Mouse (Mus musculus) intestine, embryonic 16.5 days (tissue): ENCODE data around the gene Skap1. TPM values are rescaled to one million over a fixed set of nuclear protein-coding genes. Genes with fewer than 3 reads are reported as not detected.

Experiments
- ATAC-seq: fragments of 200-750 bp; cut with Nextera tagmentation; 2 replicates; pipeline ENCODE4 v1.8.0; 2017; ENCODE audit warnings: moderate TSS enrichment, moderate library complexity
- H3K27ac ChIP-seq: fragments of 300-500 bp; sonication (generic); 2 replicates; pipeline ENCODE4 v1.5.1; 2014; ENCODE audit warnings: mild to moderate bottlenecking, low read length
- H3K27me3 ChIP-seq: fragments of 300-500 bp; sonication (generic); replicated peaks from 2 replicates; pipeline ENCODE4 v1.6.1; 2014; ENCODE audit warnings: low read length, control low read depth, mixed read lengths; ENCODE audit not compliant: control insufficient read depth, insufficient read depth
- H3K36me3 ChIP-seq: fragments of 300-500 bp; sonication (generic); 2 replicates; pipeline ENCODE4 v1.6.1; 2014; ENCODE audit warnings: low read length, control low read depth; ENCODE audit not compliant: control insufficient read depth, insufficient read depth
- H3K4me1 ChIP-seq: fragments of 300-500 bp; sonication (generic); 2 replicates; pipeline ENCODE4 v1.6.1; 2014; ENCODE audit warnings: low read length, control low read depth, mixed read lengths; ENCODE audit not compliant: control insufficient read depth, insufficient read depth
- H3K4me2 ChIP-seq: fragments of 300-500 bp; sonication (generic); 2 replicates; pipeline ENCODE4 v1.6.1; 2014; ENCODE audit warnings: low read depth, low read length, control low read depth
- H3K4me3 ChIP-seq: fragments of 300-500 bp; sonication (generic); 2 replicates; pipeline ENCODE4 v1.5.1; 2014; ENCODE audit warnings: mild to moderate bottlenecking, low read length
- H3K9ac ChIP-seq: fragments of 300-500 bp; sonication (generic); 2 replicates; pipeline ENCODE4 v1.6.1; 2014; ENCODE audit warnings: low read depth, low read length
- H3K9me3 ChIP-seq: fragments of 300-500 bp; sonication (generic); 2 replicates; pipeline ENCODE4 v1.6.1; 2016; ENCODE audit warnings: low read length, control low read depth; ENCODE audit not compliant: control insufficient read depth
- WGBS: fragments of 180-500 bp; shearing (Covaris S2); extraction: QIAGEN DNeasy Blood & Tissue Kit; methylation state at CpG from one replicate; pipeline ENCODE4 v1.1.7; 2014; 5-methylcytosine and 5-hydroxymethylcytosine counted together
- polyA plus RNA-seq: library from polyadenylated mRNA; unstranded; fragments of >200 nt; fragmentation: Nextera tagmentation; extraction: Ambion mirVana; gene quantifications from 2 replicates; pipeline ENCODE4 v1.2.1, GENCODE M21; 2015

The Skap1 gene
- polyA plus RNA-seq, 1 experiment from 2014 or later, result 0.88 TPM

- no peak overlapping the region for H3K9ac ChIP-seq
- no peak overlapping the region for H3K27ac ChIP-seq
- no peaks in the 10 kb centered on the region for H3K36me3 ChIP-seq
- no peak overlapping the region for H3K4me2 ChIP-seq
- H3K4me1 ChIP-seq, result peaks cover 3% of the 10 kb centered on the region; the same call in 1 of the 2 replicates
- no peak for ATAC-seq
- 38% methylated on average over 3 of the region's 3 CpGs for WGBS
- no peaks in the 10 kb centered on the region for H3K9me3 ChIP-seq
- no peaks in the 10 kb centered on the region for H3K27me3 ChIP-seq
- no peak overlapping the region for H3K4me3 ChIP-seq
Measured at GRCm38 (mm10) chr11:96572515-96572914, 108.1 kb downstream of the Skap1 start.

DNA sequence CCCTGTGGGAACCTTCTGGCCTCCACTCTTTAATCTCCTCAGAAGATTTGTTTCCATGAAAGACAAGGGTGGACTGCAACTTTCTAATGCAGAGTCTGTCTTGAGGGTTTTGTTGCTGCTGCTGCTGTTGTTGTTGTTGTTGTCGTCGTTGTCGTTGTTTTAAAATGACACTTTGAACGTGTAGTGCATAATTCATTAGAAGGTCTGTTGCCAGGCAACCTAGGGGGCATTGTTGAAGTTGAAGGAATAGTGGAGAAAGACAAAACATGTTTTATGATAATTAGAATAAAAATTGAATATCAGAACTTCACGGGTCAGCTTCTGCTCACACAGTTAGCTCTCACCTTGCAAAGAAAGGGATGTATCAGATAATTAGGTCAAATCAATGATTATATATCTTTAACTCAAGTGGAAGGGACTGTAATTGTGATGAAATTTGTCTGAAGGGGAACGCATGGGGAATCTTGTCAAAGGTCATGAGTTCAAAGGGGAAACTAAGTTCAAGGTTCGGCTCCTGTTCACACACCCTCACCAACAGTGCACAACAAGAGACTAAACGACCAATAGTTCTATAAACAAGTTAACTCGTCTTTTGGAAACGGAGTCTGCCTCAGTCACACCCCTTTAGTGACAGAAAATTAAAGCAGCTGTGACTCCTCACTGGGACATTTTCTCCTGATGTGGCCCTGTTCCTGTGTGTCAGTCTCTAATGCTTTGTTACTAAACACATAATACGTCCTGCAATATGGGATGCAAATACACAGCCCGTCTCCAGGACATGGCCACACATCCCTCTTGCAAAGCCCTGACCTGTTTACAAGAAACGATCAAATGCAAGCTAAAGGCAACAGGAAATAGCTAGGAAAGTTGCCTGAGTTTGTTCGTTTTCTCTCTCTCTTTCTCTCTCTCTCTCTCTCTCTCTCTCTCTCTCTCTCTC, 112.4 kb downstream of the Skap1 start:
- Histone ChIP-seq H3K4me3 (no peak overlapping the region), H3K27ac (no peak overlapping the region), H3K4me2 (no peak overlapping the region), H3K27me3 (no peaks in the 10 kb centered on the region), H3K9ac (no peak overlapping the region), H3K4me1 (peaks cover 15% of the 10 kb centered on the region), H3K9me3 (no peaks in the 10 kb centered on the region), H3K36me3 (no peaks in the 10 kb centered on the region)
- ATAC-seq, result no peak
- 42% methylated on average over 14 of the region's 14 CpGs for WGBS

DNA sequence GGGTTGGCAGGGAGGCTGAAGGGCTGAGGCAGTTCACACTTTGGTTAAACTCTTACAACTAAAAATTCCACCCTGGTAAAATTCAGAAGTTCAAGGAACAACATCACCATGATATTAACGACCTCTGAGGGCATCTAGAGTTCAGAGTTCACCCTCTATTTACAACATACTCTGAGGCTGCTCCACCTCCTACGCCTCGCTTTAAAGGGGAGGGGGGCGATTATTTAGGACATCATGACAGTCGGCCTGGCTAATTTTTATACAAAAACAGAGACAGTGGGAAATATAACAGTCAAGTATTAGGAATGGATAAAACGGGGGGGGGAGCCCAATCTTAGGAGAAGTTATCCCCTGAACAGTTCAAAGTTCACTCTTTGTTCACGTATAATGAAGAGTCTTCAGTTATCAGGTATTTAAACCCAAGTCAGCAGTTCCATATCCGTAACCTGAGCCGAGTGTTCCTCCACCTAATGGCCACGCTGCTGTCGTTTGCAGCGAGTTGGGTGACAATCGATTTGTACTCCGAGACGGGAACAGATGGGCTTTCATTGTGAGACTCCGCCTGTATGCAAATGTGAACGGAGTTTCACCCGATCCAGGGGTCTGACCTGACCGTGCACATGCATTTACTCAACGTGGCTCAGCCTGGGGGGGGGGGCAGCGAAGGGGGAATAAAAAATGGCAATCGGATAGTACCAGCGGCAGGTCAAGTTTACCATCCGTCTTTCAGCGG, 114.3 kb downstream of the Skap1 start:
- Histone ChIP-seq H3K4me3 (peak overlapping the region; percentile 32), H3K9me3 (no peaks in the 10 kb centered on the region), H3K27me3 (no peaks in the 10 kb centered on the region), H3K36me3 (no peaks in the 10 kb centered on the region), H3K4me1 (peaks cover 15% of the 10 kb centered on the region), H3K9ac (0 out of 2 replicates have a peak overlapping the region, but pooled peaks have one; percentile 19), H3K4me2 (peak overlapping the region; percentile 63), H3K27ac (no peak overlapping the region)
- ATAC-seq, result peak; percentile 81
- 6% methylated on average over 25 of the region's 25 CpGs for WGBS

DNA sequence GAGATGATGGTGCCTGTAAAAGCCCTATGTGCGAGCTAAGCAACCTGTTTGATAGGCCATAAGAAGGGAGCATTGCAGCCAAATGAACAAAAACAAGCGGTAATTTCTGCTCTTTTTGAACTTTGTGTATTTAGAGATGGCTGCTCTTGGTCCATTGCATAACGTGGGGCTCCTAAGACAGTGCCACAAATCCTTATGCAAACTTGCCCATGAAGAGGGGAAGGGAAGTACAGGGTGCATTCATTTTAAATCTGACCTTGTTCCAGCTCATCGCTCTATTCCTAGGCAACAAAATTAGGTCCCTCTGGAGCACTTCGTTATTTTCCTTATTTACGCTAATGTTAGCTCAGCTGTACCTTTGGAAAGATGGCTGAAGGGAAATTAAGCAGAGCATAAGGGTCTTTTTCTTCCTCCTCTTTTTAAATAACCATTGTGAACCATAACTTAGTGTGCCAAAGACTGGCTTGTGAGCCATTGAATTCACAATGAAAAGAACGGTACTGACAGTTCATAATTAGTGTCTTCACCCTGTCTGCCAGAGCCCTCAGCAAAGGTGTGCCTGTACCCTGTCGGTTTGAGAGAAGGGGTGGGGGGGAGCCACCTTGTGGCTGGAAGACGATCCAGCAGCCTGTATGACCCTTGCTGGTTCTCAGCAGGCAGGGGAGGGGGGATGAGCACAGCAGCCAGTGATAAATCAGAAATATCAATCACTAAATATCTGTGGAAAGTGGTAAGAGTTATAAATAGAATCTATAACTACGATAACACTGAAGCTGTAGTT, 117.4 kb downstream of the Skap1 start:
- no peak for ATAC-seq
- Histone ChIP-seq H3K36me3 (no peaks in the 10 kb centered on the region), H3K4me3 (no peak overlapping the region), H3K4me2 (no peak overlapping the region), H3K9ac (no peak overlapping the region), H3K27ac (no peak overlapping the region), H3K9me3 (no peaks in the 10 kb centered on the region), H3K27me3 (no peaks in the 10 kb centered on the region), H3K4me1 (peaks cover 13% of the 10 kb centered on the region)
- WGBS, result 48% methylated on average over 10 of the region's 10 CpGs

GRCm38 (mm10) chr11:96582595-96582994, 118.2 kb downstream of the Skap1 start:
- Histone ChIP-seq H3K9me3 (no peaks in the 10 kb centered on the region), H3K36me3 (no peaks in the 10 kb centered on the region), H3K9ac (no peak overlapping the region), H3K4me1 (peaks cover 12% of the 10 kb centered on the region), H3K27me3 (no peaks in the 10 kb centered on the region), H3K4me2 (no peak overlapping the region), H3K4me3 (no peak overlapping the region), H3K27ac (no peak overlapping the region)
- no peak for ATAC-seq
- 29% methylated on average over 10 of the region's 10 CpGs for WGBS

DNA sequence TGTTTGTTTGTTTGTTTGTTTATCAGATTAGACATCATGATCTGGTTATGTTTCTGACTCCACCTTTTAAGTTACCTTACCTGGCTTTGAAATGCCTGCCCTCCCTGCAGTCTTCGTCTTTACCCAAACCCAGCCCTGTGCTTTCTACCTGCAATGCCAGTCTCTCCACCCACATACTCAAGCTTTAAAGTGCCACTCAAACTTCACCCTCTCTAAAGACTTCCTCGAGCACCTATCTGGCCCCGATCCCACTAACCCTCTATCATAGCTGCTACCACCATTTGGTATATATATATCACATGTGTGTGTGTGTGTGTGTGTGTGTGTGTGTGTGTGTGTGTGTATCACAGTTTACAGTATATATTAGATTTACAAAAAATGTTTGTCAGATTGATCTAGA, 125.4 kb downstream of the Skap1 start:
- Histone ChIP-seq H3K4me2 (no peak overlapping the region), H3K4me3 (no peak overlapping the region), H3K27me3 (no peaks in the 10 kb centered on the region), H3K36me3 (no peaks in the 10 kb centered on the region), H3K4me1 (no peaks in the 10 kb centered on the region), H3K9me3 (no peaks in the 10 kb centered on the region), H3K9ac (no peak overlapping the region), H3K27ac (no peak overlapping the region)
- WGBS, result 63% methylated on average over 3 of the region's 3 CpGs
- no peak for ATAC-seq

DNA sequence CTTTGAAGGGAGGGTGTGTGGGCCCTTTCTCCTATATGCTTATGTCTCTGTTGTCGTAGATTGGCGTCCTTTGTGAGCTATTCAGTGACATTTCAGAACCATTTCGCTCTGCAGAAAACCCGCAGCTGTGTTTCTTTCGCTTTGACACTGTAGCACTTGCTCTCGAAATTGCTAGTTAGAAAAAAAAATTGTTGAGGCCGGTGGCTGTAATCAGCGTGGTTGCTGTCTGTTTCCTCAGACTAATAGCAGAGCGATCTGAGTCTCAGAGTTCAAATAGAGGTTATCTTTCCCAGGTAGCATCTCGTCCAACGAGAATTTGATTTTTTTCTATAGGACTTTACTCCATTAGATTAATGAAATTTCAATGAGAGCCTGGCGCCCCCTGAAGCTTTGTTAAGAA, 131.5 kb downstream of the Skap1 start:
- no peaks in the 10 kb centered on the region for H3K4me1 ChIP-seq
- H3K9ac ChIP-seq, result 0 out of 2 replicates have a peak overlapping the region, but pooled peaks have one; percentile 11
- H3K27ac ChIP-seq, result peak overlapping the region; percentile 45
- peak overlapping the region; percentile 40 for H3K4me2 ChIP-seq
- ATAC-seq, result no peak
- no peaks in the 10 kb centered on the region for H3K27me3 ChIP-seq
- WGBS, result 19% methylated on average over 12 of the region's 12 CpGs
- no peaks in the 10 kb centered on the region for H3K36me3 ChIP-seq
- peak overlapping the region; percentile 7; the same call in 1 of the 2 replicates for H3K4me3 ChIP-seq
- H3K9me3 ChIP-seq, result no peaks in the 10 kb centered on the region

GRCm38 (mm10) chr11:96596301-96596700, 131.9 kb downstream of the Skap1 start:
- H3K9me3 ChIP-seq, result no peaks in the 10 kb centered on the region
- H3K27me3 ChIP-seq, result no peaks in the 10 kb centered on the region
- H3K27ac ChIP-seq, result no peak overlapping the region
- peak overlapping the region; percentile 40 for H3K4me2 ChIP-seq
- 23% methylated on average over 6 of the region's 6 CpGs for WGBS
- H3K9ac ChIP-seq, result no peak overlapping the region
- H3K36me3 ChIP-seq, result no peaks in the 10 kb centered on the region
- H3K4me3 ChIP-seq, result 0 out of 2 replicates have a peak overlapping the region, but pooled peaks have one; percentile 7
- no peaks in the 10 kb centered on the region for H3K4me1 ChIP-seq
- ATAC-seq, result no peak

GRCm38 (mm10) chr11:96602806-96603205, 138.4 kb downstream of the Skap1 start:
- ATAC-seq, result no peak
- H3K27me3 ChIP-seq, result no peaks in the 10 kb centered on the region
- 73% methylated on average over 3 of the region's 3 CpGs for WGBS
- no peak overlapping the region for H3K4me3 ChIP-seq
- no peaks in the 10 kb centered on the region for H3K4me1 ChIP-seq
- no peak overlapping the region for H3K9ac ChIP-seq
- no peaks in the 10 kb centered on the region for H3K9me3 ChIP-seq
- no peak overlapping the region for H3K4me2 ChIP-seq
- H3K36me3 ChIP-seq, result no peaks in the 10 kb centered on the region
- H3K27ac ChIP-seq, result no peak overlapping the region
